Mouse (Mus musculus) adrenal gland (tissue): ENCODE results near the gene Tbce.

Experiments used
- intact Hi-C: fragments of 180-260 bp; cut with DNase I; formaldehyde crosslinking; loops from one replicate; pipeline ENCODE4 v1.15.1; 2025
- long read RNA-seq, 2 experiments: library from polyadenylated mRNA; unstranded; transcript quantifications; one replicate each; pipeline ENCODE4 v2.0.0; 2020; ENCODE audit warnings: borderline replicate concordance in 1 of 2; ENCODE audit not compliant: insufficient replicate concordance in 1 of 2

Gene Tbce
- long read RNA-seq, experiment 1, transcript Tbce-201 (17 exons, 1,844 nt): major isoform, 16 of 35 reads
- long read RNA-seq, experiment 1, partial matches to known transcripts: 2 of 35 reads
- long read RNA-seq, experiment 1, other reads (novel, unspliced or antisense): 8 of 35 reads
- long read RNA-seq, experiment 2, transcript Tbce-201 (17 exons, 1,844 nt): major isoform, 10 of 37 reads
- long read RNA-seq, experiment 2, transcript Tbce-206 (5 exons, 933 nt): minor isoform, 5 of 37 reads
- long read RNA-seq, experiment 2, partial matches to known transcripts: 4 of 37 reads
- long read RNA-seq, experiment 2, other reads (novel, unspliced or antisense): 13 of 37 reads

GRCm38 (mm10) chr13:14039292-14039965 is at the start of gene Tbce:
TSS of gene Tbce (minus strand) at chr13:14039638.
- intact Hi-C loops: loop anchor here (2.0 kb wide), 1 partner anchor 23 kb away; the partner anchor contains the start of genes Arid4b and Ggps1

GRCm38 (mm10) chr13:14088669-14089068 is 49.2 kb upstream of the Tbce start:
- intact Hi-C loops: no loop called here

GRCm38 (mm10) chr13:14075326-14075725 is 35.9 kb upstream of the Tbce start:
- intact Hi-C loops: no loop called here

- intact Hi-C loops: no loop called here
Measured at GRCm38 (mm10) chr13:14074371-14074770, 34.9 kb upstream of the Tbce start.

GRCm38 (mm10) chr13:14069291-14069690 is 29.9 kb upstream of the Tbce start:
- intact Hi-C loops: loop anchor here (10.0 kb wide), 1 partner anchor 106 kb away; no protein-coding TSS in a partner anchor

GRCm38 (mm10) chr13:14068035-14068434 is 28.6 kb upstream of the Tbce start:
- intact Hi-C loops: loop anchor here (10.0 kb wide), 1 partner anchor 107 kb away; no protein-coding TSS in a partner anchor

- intact Hi-C loops: loop anchor here (10.0 kb wide), 1 partner anchor 109 kb away; no protein-coding TSS in a partner anchor
Measured at GRCm38 (mm10) chr13:14065701-14066100, 26.3 kb upstream of the Tbce start.

- intact Hi-C loops: loop anchor here (10.0 kb wide), 1 partner anchor 110 kb away; no protein-coding TSS in a partner anchor
Measured at GRCm38 (mm10) chr13:14065028-14065380, 25.6 kb upstream of the Tbce start.

- intact Hi-C loops: loop anchor here (10.0 kb wide), 1 partner anchor 110 kb away; no protein-coding TSS in a partner anchor
Measured at GRCm38 (mm10) chr13:14064341-14065027, 25.0 kb upstream of the Tbce start.

- intact Hi-C loops: loop anchor here (2.0 to 10.0 kb wide), 2 partner anchors 25 to 111 kb away; partner anchors contain the start of gene Tbce
Measured at GRCm38 (mm10) chr13:14063942-14064271, 24.5 kb upstream of the Tbce start.

- intact Hi-C loops: loop anchor here (2.0 to 10.0 kb wide), 2 partner anchors 24 to 112 kb away; partner anchors contain the start of gene Tbce
Measured at GRCm38 (mm10) chr13:14063013-14063941, 23.8 kb upstream of the Tbce start, which contains the start of the genes Arid4b and Ggps1. TSS of gene Arid4b (plus strand) at chr13:14063232. TSS of gene Ggps1 (minus strand) at chr13:14063488.

GRCm38 (mm10) chr13:14062209-14063012 is 23.0 kb upstream of the Tbce start:
- intact Hi-C loops: loop anchor here (2.0 to 10.0 kb wide), 2 partner anchors 24 to 112 kb away; partner anchors contain the start of gene Tbce

GRCm38 (mm10) chr13:14059582-14059981 is 20.1 kb upstream of the Tbce start:
- intact Hi-C loops: no loop called here

GRCm38 (mm10) chr13:14056801-14057200 is 17.4 kb upstream of the Tbce start:
- intact Hi-C loops: no loop called here

GRCm38 (mm10) chr13:14049878-14050277 is 10.4 kb upstream of the Tbce start:
- intact Hi-C loops: no loop called here

GRCm38 (mm10) chr13:14044521-14044920 is 5.1 kb upstream of the Tbce start:
- intact Hi-C loops: no loop called here

- intact Hi-C loops: no loop called here
Measured at GRCm38 (mm10) chr13:14043851-14044250, 4.4 kb upstream of the Tbce start.

- intact Hi-C loops: no loop called here
Measured at GRCm38 (mm10) chr13:14040186-14040585, 748 bp upstream of the Tbce start.

GRCm38 (mm10) chr13:14038911-14039291 is 537 bp downstream of the Tbce start:
- intact Hi-C loops: loop anchor here (2.0 kb wide), 1 partner anchor 24 kb away; the partner anchor contains the start of genes Arid4b and Ggps1
